Mouse (Mus musculus) small intestine, adult 2 months (tissue): ENCODE measurements at regions not wholly inside any gene's neighbourhood (a gene's known extent, or its start where the extent isn't known, plus 50 kb on each side); places are given as distances from the start of the nearest gene placed in this dataset.

ENCODE experiments used
- H3K27ac ChIP-seq: fragments of 200-500 bp; 2 replicates; pipeline ENCODE4 v1.5.1; 2012; ENCODE audit warnings: low read depth, low read length, control low read depth, inconsistent platforms; ENCODE audit not compliant: insufficient read depth
- H3K27me3 ChIP-seq: fragments of 200-500 bp; 2 replicates; pipeline ENCODE4 v1.6.1; 2012; ENCODE audit warnings: mild to moderate bottlenecking, moderate library complexity, low read length, inconsistent platforms; ENCODE audit not compliant: control insufficient read depth, insufficient read depth
- H3K36me3 ChIP-seq: fragments of 200-500 bp; 2 replicates; pipeline ENCODE4 v1.6.1; 2012; ENCODE audit warnings: mild to moderate bottlenecking, low read length, control low read depth, inconsistent platforms; ENCODE audit not compliant: control insufficient read depth, insufficient read depth
- H3K4me1 ChIP-seq: fragments of 200-500 bp; 2 replicates; pipeline ENCODE4 v1.6.1; 2012; ENCODE audit warnings: low read length, inconsistent platforms, mixed read lengths; ENCODE audit not compliant: control insufficient read depth, insufficient read depth, insufficient read length
- H3K4me3 ChIP-seq: fragments of 200-500 bp; 2 replicates; pipeline ENCODE4 v1.5.1; 2012; ENCODE audit warnings: low read depth, mild to moderate bottlenecking, control low read depth, inconsistent platforms, low read length, moderate library complexity
- CTCF ChIP-seq: fragments of 200-500 bp; IDR thresholded peaks from 2 replicates; pipeline ENCODE4 v1.5.1; 2012; ENCODE audit warnings: low read depth, mild to moderate bottlenecking, control low read depth, inconsistent platforms, low read length, moderate library complexity, mixed read lengths; ENCODE audit not compliant: insufficient replicate concordance, insufficient read length; ENCODE audit errors: extremely low read depth
- POLR2A ChIP-seq: fragments of 200-500 bp; IDR thresholded peaks from 2 replicates; pipeline ENCODE4 v1.6.1; 2012; ENCODE audit warnings: low read depth, mild to moderate bottlenecking, control low read depth, inconsistent platforms, low read length, moderate library complexity
- WGBS: fragments of 180-500 bp; shearing (Covaris S2); methylation state at CpG from one replicate; pipeline ENCODE4 v1.1.7; 2018; 5-methylcytosine and 5-hydroxymethylcytosine counted together

GRCm38 (mm10) chr3:52411356-52411755 lies 143.2 kb downstream of the Foxo1 start:
- Histone ChIP-seq H3K36me3 (no peaks in the 10 kb centered on the region), H3K4me1 (peaks cover 6% of the 10 kb centered on the region; the same call in 1 of the 2 replicates), H3K4me3 (no peak overlapping the region), H3K27me3 (no peaks in the 10 kb centered on the region), H3K27ac (no peak overlapping the region)
- TF ChIP-seq POLR2A (no peak), CTCF (no peak)
- WGBS = 91% methylated on average over 5 of the region's 5 CpGs

- H3K36me3 ChIP-seq = no peaks in the 10 kb centered on the region
- no peaks in the 10 kb centered on the region for H3K27me3 ChIP-seq
- TF ChIP-seq POLR2A (no peak), CTCF (no peak)
- 65% methylated on average over 7 of the region's 7 CpGs for WGBS
- no peak overlapping the region for H3K27ac ChIP-seq
- H3K4me3 ChIP-seq = no peak overlapping the region
- H3K4me1 ChIP-seq = peaks cover 6% of the 10 kb centered on the region; the same call in 1 of the 2 replicates
Observed at GRCm38 (mm10) chr3:52409465-52409864, 141.3 kb downstream of the Foxo1 start.

- 87% methylated on average over 5 of the region's 5 CpGs for WGBS
- H3K27ac ChIP-seq = no peak overlapping the region
- no peaks in the 10 kb centered on the region for H3K4me1 ChIP-seq
- no peaks in the 10 kb centered on the region for H3K27me3 ChIP-seq
- no peak overlapping the region for H3K4me3 ChIP-seq
- H3K36me3 ChIP-seq = no peaks in the 10 kb centered on the region
- TF ChIP-seq POLR2A = no peak
- TF ChIP-seq CTCF = no peak
Observed at GRCm38 (mm10) chr3:52406778-52407318, 138.7 kb downstream of the Foxo1 start.

DNA sequence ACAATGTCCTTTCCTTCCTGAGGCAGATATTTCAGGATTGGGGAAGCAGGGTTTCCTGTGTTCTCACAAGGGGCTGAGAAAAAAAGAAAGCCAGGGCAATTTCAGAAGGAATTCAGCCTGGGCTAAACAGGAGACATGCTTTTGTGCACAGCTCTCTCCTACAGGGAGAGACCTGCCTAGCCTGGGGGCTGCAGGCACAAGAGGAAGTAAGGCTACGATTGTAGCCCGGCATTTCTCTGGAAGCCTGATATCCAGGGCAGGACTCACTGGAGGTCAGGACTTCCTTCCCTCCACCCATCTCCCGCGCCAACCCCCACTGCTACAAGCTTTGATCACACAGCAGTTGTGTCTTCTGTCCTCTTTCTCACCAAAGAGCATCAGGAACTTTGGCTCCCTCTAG lies 136.5 kb downstream of the Foxo1 start:
- Histone ChIP-seq H3K4me1 (peaks cover 11% of the 10 kb centered on the region), H3K27ac (peak overlapping the region; percentile 27; the same call in 1 of the 2 replicates), H3K4me3 (no peak overlapping the region), H3K36me3 (no peaks in the 10 kb centered on the region), H3K27me3 (no peaks in the 10 kb centered on the region)
- 60% methylated on average over 4 of the region's 4 CpGs for WGBS
- TF ChIP-seq CTCF (no peak), POLR2A (no peak)

DNA sequence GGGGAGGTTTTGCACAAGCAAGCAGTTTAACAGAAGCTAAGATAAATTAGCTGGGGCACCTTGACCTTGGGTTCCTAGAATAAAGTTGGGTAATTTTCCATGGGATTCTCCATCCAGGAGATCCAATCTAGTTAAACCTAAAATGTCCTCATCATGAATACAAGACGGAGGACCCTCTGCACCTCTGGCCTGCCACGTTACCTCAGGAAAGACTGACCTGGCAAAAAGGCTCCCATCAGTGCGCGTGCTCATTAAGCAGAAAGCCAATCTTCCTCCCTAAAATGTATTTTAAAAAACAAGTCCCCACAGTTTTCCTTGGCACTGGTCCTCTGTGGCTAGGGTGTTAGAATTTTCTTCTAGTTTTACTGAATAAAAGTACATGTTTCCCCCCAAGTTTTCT lies 134.9 kb downstream of the Foxo1 start:
- Histone ChIP-seq H3K4me3 (no peak overlapping the region), H3K36me3 (no peaks in the 10 kb centered on the region), H3K4me1 (peaks cover 11% of the 10 kb centered on the region), H3K27me3 (no peaks in the 10 kb centered on the region), H3K27ac (no peak overlapping the region)
- 99% methylated on average over 4 of the region's 4 CpGs for WGBS
- TF ChIP-seq CTCF (no peak), POLR2A (no peak)
